Mouse (Mus musculus): ENCODE measurements at regions not wholly inside any gene's neighbourhood (a gene's known extent, or its start where the extent isn't known, plus 50 kb on each side); places are given as distances from the start of the nearest gene placed in this dataset.

- TF ChIP-seq EP300 (IDR thresholded peaks at IDR 0.05) (no peak), CTCF (IDR thresholded peaks at IDR 0.05) (no peak)
Observed at GRCm38 (mm10) chr17:68152438-68153120, 121.0 kb upstream of the L3mbtl4 start.
